Mouse (Mus musculus) kidney, postnatal 0 days (tissue): ENCODE results near the gene Ptgir. TPM values are rescaled to one million over a fixed set of nuclear protein-coding genes. Genes with fewer than 3 reads are reported as not detected.

Experiments
- ATAC-seq: fragments of 200-750 bp; cut with Nextera tagmentation; replicated peaks from 2 replicates; pipeline ENCODE4 v1.8.0; 2017; ENCODE audit warnings: low read depth, moderate number of reproducible peaks, moderate TSS enrichment, moderate library complexity; ENCODE audit not compliant: low FRiP score
- DNase-seq: peaks from one replicate; pipeline ENCODE4 v3.0.0-alpha.2; 2016; ENCODE audit warnings: low spot score
- H3K27ac ChIP-seq: fragments of 300-500 bp; sonication (generic); 2 replicates; pipeline ENCODE4 v1.5.1; 2014; ENCODE audit warnings: mild to moderate bottlenecking
- H3K27me3 ChIP-seq: fragments of 300-500 bp; sonication (generic); 2 replicates; pipeline ENCODE4 v1.6.1; 2014; ENCODE audit warnings: low read length, mixed read lengths; ENCODE audit not compliant: insufficient read depth
- H3K36me3 ChIP-seq: fragments of 300-500 bp; sonication (generic); 2 replicates; pipeline ENCODE4 v1.6.1; 2014; ENCODE audit warnings: low read length, mixed read lengths; ENCODE audit not compliant: insufficient read depth
- H3K4me1 ChIP-seq: fragments of 300-500 bp; sonication (generic); replicated peaks from 2 replicates; pipeline ENCODE4 v1.6.1; 2014; ENCODE audit warnings: antibody characterized with exemption, low read length, mixed read lengths; ENCODE audit not compliant: insufficient read depth
- H3K4me2 ChIP-seq: fragments of 300-500 bp; sonication (generic); 2 replicates; pipeline ENCODE4 v1.6.1; 2014; ENCODE audit warnings: mild to moderate bottlenecking, low read length, moderate library complexity, mixed read lengths
- H3K4me3 ChIP-seq: fragments of 300-500 bp; sonication (generic); replicated peaks from 2 replicates; pipeline ENCODE4 v1.5.1; 2014; ENCODE audit warnings: low read depth, low read length
- H3K9ac ChIP-seq: fragments of 300-500 bp; sonication (generic); 2 replicates; pipeline ENCODE4 v1.6.1; 2014; ENCODE audit warnings: low read depth, low read length
- H3K9me3 ChIP-seq: fragments of 300-500 bp; sonication (generic); replicated peaks from 2 replicates; pipeline ENCODE4 v1.6.1; 2016; ENCODE audit warnings: low read length, inconsistent platforms, mixed read lengths
- CTCF ChIP-seq: IDR thresholded peaks from 2 replicates; pipeline ENCODE4 v1.5.1; 2016; ENCODE audit warnings: antibody characterized with exemption, low read depth, mild to moderate bottlenecking, moderate library complexity
- WGBS: fragments of 180-500 bp; shearing (Covaris S2); extraction: QIAGEN DNeasy Blood & Tissue Kit; methylation state at CpG from one replicate; pipeline ENCODE4 v1.1.7; 2014; 5-methylcytosine and 5-hydroxymethylcytosine counted together
- polyA plus RNA-seq: library from polyadenylated mRNA; unstranded; fragments of >200 nt; fragmentation: Nextera tagmentation; extraction: Ambion mirVana; gene quantifications from 2 replicates; pipeline ENCODE4 v1.2.1, GENCODE M21; 2015

Ptgir gene
- polyA plus RNA-seq, 1 experiment from 2014 or later = 2.3 TPM

- Histone ChIP-seq H3K4me3 (peak overlapping the region; percentile 18), H3K36me3 (peaks cover 19% of the 10 kb centered on the region; the same call in 1 of the 2 replicates), H3K4me2 (peak overlapping the region; percentile 41), H3K9me3 (peaks cover 12% of the 10 kb centered on the region; the same call in 1 of the 2 replicates), H3K9ac (no peak overlapping the region), H3K27me3 (no peaks in the 10 kb centered on the region; the same call in 1 of the 2 replicates), H3K4me1 (peaks cover 3% of the 10 kb centered on the region), H3K27ac (no peak overlapping the region)
- no peak for DNase-seq
- TF ChIP-seq CTCF = no peak
- 26% methylated on average over 92 of the region's 95 CpGs for WGBS
- ATAC-seq = peak; percentile 13; the same call in 1 of the 2 replicates
These were observed 21.0 kb upstream of the Ptgir start for GRCm38 (mm10) chr7:16885271-16885776.

GRCm38 (mm10) chr7:16885905-16886304 lies 20.4 kb upstream of the Ptgir start:
- H3K9me3 ChIP-seq = peaks cover 12% of the 10 kb centered on the region; the same call in 1 of the 2 replicates
- H3K4me3 ChIP-seq = peak overlapping the region; percentile 18; the same call in 1 of the 2 replicates
- H3K36me3 ChIP-seq = peaks cover 19% of the 10 kb centered on the region; the same call in 1 of the 2 replicates
- no peak overlapping the region for H3K27ac ChIP-seq
- no peak overlapping the region for H3K4me2 ChIP-seq
- no peaks in the 10 kb centered on the region for H3K4me1 ChIP-seq
- no peaks in the 10 kb centered on the region; the same call in 1 of the 2 replicates for H3K27me3 ChIP-seq
- no peak for TF ChIP-seq CTCF
- WGBS = 62% methylated on average over 59 of the region's 59 CpGs
- no peak overlapping the region for H3K9ac ChIP-seq
- ATAC-seq (no peak), DNase-seq (no peak)

- no peak overlapping the region for H3K4me3 ChIP-seq
- WGBS = 26% methylated on average over 6 of the region's 6 CpGs
- peak overlapping the region; percentile 69; the same call in 1 of the 2 replicates for H3K4me2 ChIP-seq
- DNase-seq (peak; percentile 71), ATAC-seq (no peak)
- H3K36me3 ChIP-seq = peaks cover 8% of the 10 kb centered on the region; the same call in 1 of the 2 replicates
- H3K4me1 ChIP-seq = no peaks in the 10 kb centered on the region
- no peak for TF ChIP-seq CTCF
- H3K9me3 ChIP-seq = peaks cover 5% of the 10 kb centered on the region; the same call in 1 of the 2 replicates
- H3K27me3 ChIP-seq = peaks cover 7% of the 10 kb centered on the region; the same call in 1 of the 2 replicates
- H3K9ac ChIP-seq = no peak overlapping the region
- peak overlapping the region; percentile 89 for H3K27ac ChIP-seq
These were observed 15.8 kb upstream of the Ptgir start for GRCm38 (mm10) chr7:16890536-16890935.

- no peak overlapping the region for H3K4me3 ChIP-seq
- H3K4me1 ChIP-seq = no peaks in the 10 kb centered on the region
These were observed 15.3 kb upstream of the Ptgir start for GRCm38 (mm10) chr7:16890944-16891343.

GRCm38 (mm10) chr7:16891641-16892351 lies 14.5 kb upstream of the Ptgir start, which contains the start of gene Gng8:
TSS of gene Gng8 (plus strand) at chr7:16891786.
- under 1% methylated on average over 30 of the region's 30 CpGs for WGBS
- no peaks in the 10 kb centered on the region for H3K36me3 ChIP-seq
- peak within 1 kb of the TSS; percentile 69 for H3K4me2 ChIP-seq
- H3K27me3 ChIP-seq = 0 out of 2 replicates have a peak, but pooled peaks cover 7% of the 10 kb centered on the region
- no peak within 1 kb of the TSS for H3K9ac ChIP-seq
- H3K27ac ChIP-seq = peak within 1 kb of the TSS; percentile 89
- DNase-seq = peak; percentile 96
- H3K4me1 ChIP-seq = no peaks in the 10 kb centered on the region
- TF ChIP-seq CTCF = peak; percentile 98
- H3K9me3 ChIP-seq = no peaks in the 10 kb centered on the region
- peak within 1 kb of the TSS; percentile 29 for H3K4me3 ChIP-seq
- peak; percentile 81 for ATAC-seq

More at GRCm38 (mm10) chr7:16890944-16891343, 15.3 kb upstream of the Ptgir start:
- DNase-seq = peak; percentile 93
- H3K27me3 ChIP-seq = 0 out of 2 replicates have a peak, but pooled peaks cover 7% of the 10 kb centered on the region
- no peak for TF ChIP-seq CTCF
- no peak overlapping the region for H3K9ac ChIP-seq
- peaks cover 2% of the 10 kb centered on the region; the same call in 1 of the 2 replicates for H3K9me3 ChIP-seq
- H3K4me2 ChIP-seq = peak overlapping the region; percentile 69; the same call in 1 of the 2 replicates
- peaks cover 5% of the 10 kb centered on the region; the same call in 1 of the 2 replicates for H3K36me3 ChIP-seq
- 2% methylated on average over 23 of the region's 23 CpGs for WGBS
- ATAC-seq = peak; percentile 58
- peak overlapping the region; percentile 89 for H3K27ac ChIP-seq

- 34% methylated on average over 9 of the region's 9 CpGs for WGBS
- TF ChIP-seq CTCF = no peak
- 0 out of 2 replicates have a peak, but pooled peaks cover 7% of the 10 kb centered on the region for H3K27me3 ChIP-seq
- H3K4me3 ChIP-seq = peak overlapping the region; percentile 29; the same call in 1 of the 2 replicates
- no peaks in the 10 kb centered on the region for H3K36me3 ChIP-seq
- ATAC-seq (no peak), DNase-seq (no peak)
- H3K4me1 ChIP-seq = no peaks in the 10 kb centered on the region
- no peak overlapping the region for H3K9ac ChIP-seq
- no peaks in the 10 kb centered on the region for H3K9me3 ChIP-seq
- H3K27ac ChIP-seq = no peak overlapping the region
- H3K4me2 ChIP-seq = peak overlapping the region; percentile 69; the same call in 1 of the 2 replicates
These were observed 13.9 kb upstream of the Ptgir start for GRCm38 (mm10) chr7:16892352-16892730.
